Mouse (Mus musculus) lung, adult 2 months (tissue): ENCODE measurements at regions not wholly inside any gene's neighbourhood (a gene's known extent, or its start where the extent isn't known, plus 50 kb on each side); places are given as distances from the start of the nearest gene placed in this dataset.

Source experiments
- CTCF ChIP-seq: fragments of 200-500 bp; IDR thresholded peaks from 2 replicates; pipeline ENCODE4 v1.5.1; 2011; ENCODE audit warnings: mild to moderate bottlenecking, low read length, control low read depth; ENCODE audit not compliant: insufficient read depth
- POLR2A ChIP-seq: fragments of 200-500 bp; IDR thresholded peaks from 2 replicates; pipeline ENCODE4 v1.6.1; 2011; ENCODE audit warnings: low read depth, mild to moderate bottlenecking, control low read depth, low read length, borderline replicate concordance; ENCODE audit errors: extremely low read depth

DNA sequence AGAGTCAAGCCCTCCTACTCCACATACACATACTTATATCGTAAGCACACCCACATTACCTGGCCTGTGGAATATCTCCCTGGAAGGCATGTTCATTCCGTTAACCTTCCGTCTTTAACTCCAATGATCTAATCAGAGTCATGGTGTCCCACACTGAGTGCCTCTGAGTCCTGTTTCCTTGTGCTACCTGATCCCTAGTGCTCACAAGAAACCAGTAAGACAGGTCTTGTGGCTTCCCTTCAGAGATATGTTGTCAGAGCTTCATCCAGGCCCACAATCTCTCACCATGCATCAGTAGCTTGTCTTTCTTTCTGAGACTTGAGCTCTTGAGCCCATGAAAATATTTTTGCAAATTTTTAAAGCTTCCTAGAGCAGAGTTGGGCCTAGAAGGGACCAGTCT is 63.2 kb upstream of the Cadm1 start:
- TF ChIP-seq CTCF (no peak), POLR2A (no peak)
